Mouse (Mus musculus): ENCODE data around the gene Gm14085.

DNA sequence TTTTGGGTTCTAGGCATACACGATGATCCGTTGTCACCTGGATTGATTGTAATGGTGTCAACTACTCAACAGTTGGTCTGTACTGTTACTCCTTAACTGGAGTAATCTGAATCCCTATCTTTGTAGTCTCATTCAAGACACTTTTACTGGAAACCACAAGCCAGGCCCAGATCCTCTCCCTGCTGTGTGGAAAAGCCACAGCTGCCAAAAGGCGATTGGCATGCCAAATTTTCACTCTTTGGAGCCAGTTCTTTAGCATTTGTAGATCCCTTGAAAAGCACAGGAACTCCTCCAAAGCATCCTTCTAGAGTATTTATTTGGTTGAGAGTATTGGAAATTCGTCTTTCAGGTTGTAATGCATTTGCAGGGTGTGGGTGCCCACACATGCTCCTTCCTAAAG lies 86.6 kb downstream of the Gm14085 start:
- TF ChIP-seq CTCF (IDR thresholded peaks at IDR 0.05) (no peak), POLR2A (IDR thresholded peaks at IDR 0.05; ENCODE audit: insufficient read depth, low read depth, low read length) (no peak), EP300 (IDR thresholded peaks at IDR 0.05; ENCODE audit: insufficient read depth, low read depth, low read length) (no peak)
